Mouse (Mus musculus): Measurements from ENCODE around the gene Ppp1r12b. TPM values are rescaled to one million over a fixed set of nuclear protein-coding genes. Genes with fewer than 3 reads are reported as not detected.

Gene Ppp1r12b
- total RNA-seq, 2 experiments from 2014 or later: 75.4 to 78.5 TPM

GRCm38 (mm10) chr1:134714166-134714565 is 241.6 kb downstream of the Ppp1r12b start:
- intact Hi-C loops (cut with DNase I): no loop called here
- no peak for DNase-seq (ENCODE audit: extremely low spot score in 1 of 2, low spot score in 2 of 2)

DNA sequence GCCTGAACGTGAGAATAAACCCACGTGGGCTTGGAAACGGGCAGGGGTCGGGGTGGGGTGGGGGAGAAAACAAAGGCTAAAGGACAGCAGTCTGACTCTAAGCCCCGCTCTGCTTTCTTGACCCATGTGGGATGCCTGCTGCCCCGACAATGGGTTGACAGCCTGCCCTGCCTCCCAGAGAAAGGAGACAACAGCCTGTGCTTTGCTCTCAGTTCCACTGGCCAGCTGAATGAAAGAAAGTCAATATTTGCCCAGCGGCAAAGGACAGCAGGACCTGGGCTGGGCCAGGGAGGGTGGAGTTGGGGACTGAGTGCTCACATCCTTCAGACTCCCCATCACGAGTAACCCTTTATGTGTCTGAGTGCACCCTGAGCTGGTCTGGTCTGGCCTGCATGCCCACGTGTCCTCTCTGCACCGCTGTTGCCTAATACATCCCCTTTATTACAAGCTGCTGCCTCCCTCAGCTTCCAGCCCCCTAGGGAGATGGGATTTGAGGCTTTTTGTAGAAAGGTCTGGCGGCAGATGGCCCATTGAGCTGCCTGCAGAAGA is 242.2 kb downstream of the Ppp1r12b start:
- intact Hi-C loops (cut with DNase I): no loop called here
- DNase-seq (ENCODE audit: extremely low spot score in 1 of 2, low spot score in 2 of 2): no peak

GRCm38 (mm10) chr1:134712781-134713299 is 242.9 kb downstream of the Ppp1r12b start:
- no peak for DNase-seq (ENCODE audit: extremely low spot score in 1 of 2, low spot score in 2 of 2)
- intact Hi-C loops (cut with DNase I): no loop called here

- DNase-seq (ENCODE audit: extremely low spot score in 1 of 2, low spot score in 2 of 2): no peak
- intact Hi-C loops (cut with DNase I): no loop called here
Observed at GRCm38 (mm10) chr1:134711653-134712052, 244.1 kb downstream of the Ppp1r12b start.

DNA sequence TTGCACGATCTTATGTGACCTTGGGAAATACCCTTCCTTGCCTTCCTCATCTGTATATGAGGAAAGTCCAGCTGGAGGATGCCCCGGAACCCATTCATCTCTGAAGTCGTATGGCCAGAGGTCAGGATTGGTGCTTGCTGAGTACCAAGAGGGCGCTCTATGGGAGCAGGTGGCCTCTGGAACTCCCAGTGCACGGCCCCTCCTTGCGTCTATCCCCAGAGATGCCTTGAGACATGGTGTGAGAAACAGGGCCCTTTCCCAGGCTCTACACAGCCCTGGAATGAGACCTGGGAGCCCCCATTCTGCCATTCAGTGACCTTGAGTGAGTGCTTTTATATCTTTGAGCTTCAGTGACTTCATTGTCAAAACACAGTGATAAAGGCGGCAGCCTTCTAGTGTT is 244.7 kb downstream of the Ppp1r12b start:
- DNase-seq (ENCODE audit: extremely low spot score in 1 of 2, low spot score in 2 of 2): no peak
- intact Hi-C loops (cut with DNase I): no loop called here

DNA sequence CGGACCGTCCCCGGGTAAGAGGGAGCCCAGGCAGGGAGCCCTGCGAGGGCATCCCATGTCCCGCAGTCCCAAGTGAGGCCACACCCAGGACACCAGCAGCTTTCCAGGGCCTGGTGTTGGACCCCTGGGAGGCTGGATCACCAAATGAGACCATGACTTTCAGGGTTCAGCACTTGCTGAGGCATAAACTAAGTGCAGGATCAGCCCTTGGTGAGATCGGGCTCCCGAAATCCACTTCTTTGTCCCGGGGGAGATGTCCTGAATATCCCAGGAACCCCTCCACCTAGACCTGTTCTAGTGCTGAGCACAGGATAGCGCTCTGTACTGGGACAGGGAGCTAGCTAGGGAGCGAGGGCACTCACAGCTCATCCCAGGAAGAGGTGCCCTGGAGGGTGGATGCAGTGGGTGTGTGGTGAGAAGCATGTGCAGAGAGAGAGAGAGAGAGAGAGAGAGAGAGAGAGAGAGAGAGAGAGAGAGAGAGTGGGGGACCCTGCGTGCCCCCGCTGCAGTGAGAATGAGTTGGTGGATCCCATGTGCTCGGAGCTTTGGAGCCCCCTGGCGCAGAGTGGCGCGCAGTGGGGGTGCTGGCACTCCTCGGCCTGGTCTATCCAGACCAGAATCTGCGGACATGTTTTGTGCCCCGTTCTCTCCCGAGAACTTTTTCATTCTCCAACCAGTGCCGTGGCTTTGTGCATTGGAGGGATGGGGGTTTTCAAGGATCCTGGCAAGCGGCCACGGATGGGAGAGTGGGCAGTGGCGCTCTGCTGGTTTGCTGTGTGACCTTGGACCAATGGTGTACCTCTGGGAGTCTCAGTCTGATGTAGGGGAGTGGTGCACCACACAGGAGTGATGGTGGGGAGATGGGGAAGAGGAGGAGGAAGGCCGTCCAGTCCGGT is 246.1 kb downstream of the Ppp1r12b start:
- intact Hi-C loops (cut with DNase I): loop anchor here (5.0 kb wide), 1 partner anchor 67 kb away; no protein-coding TSS in a partner anchor
- no peak for DNase-seq (ENCODE audit: extremely low spot score in 1 of 2, low spot score in 2 of 2)

- DNase-seq (ENCODE audit: extremely low spot score in 1 of 2, low spot score in 2 of 2): peak in 1 of 2 experiments; percentile 71
- intact Hi-C loops (cut with DNase I): loop anchor here (5.0 kb wide), 1 partner anchor 67 kb away; no protein-coding TSS in a partner anchor
Observed at GRCm38 (mm10) chr1:134708801-134709385, 246.8 kb downstream of the Ppp1r12b start.

- intact Hi-C loops (cut with DNase I): loop anchor here (5.0 kb wide), 1 partner anchor 66 kb away; no protein-coding TSS in a partner anchor
- no peak for DNase-seq (ENCODE audit: extremely low spot score in 1 of 2, low spot score in 2 of 2)
Observed at GRCm38 (mm10) chr1:134708274-134708673, 247.5 kb downstream of the Ppp1r12b start.

DNA sequence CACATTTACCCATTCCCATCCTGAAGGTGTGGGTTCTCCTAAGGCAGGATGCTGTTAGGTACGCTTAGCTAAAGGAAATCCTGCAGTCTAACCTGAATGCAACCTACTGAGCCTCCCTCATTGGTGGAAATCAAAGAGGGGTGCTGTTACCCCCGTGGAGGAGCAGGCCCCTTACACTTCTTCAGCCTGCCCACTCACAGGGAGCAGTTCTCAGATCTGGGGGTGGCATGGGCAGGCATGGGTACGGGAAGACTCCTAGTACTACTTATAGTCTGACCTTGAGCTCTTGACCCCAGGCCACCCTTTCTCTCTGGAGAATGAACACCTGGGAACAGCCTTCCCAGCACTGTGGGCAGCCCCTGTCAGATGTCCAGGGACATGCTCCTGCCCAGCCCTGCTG is 248.2 kb downstream of the Ppp1r12b start:
- DNase-seq (ENCODE audit: extremely low spot score in 1 of 2, low spot score in 2 of 2): no peak
- intact Hi-C loops (cut with DNase I): loop anchor here (5.0 kb wide), 1 partner anchor 65 kb away; no protein-coding TSS in a partner anchor

DNA sequence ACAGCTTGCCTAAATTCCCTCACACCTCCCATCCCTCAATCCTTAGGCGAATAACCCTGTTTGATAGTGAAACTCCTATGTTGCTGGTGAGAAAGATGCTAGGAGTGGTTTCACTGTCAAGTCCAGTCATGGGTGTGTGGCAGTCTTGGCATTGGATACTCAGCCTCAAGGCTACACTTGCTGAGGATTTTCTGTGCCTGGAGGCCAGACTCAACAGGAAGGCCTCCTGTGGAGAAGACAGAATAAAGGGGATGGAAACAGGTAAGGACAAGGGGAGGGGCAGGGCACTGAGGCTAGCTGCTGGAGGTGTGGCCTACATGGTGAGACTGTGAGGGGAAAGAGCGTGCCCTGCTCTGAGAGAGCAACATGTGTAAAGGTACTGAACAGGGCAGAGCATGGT is 249.2 kb downstream of the Ppp1r12b start:
- intact Hi-C loops (cut with DNase I): loop anchor here (5.0 kb wide), 1 partner anchor 64 kb away; no protein-coding TSS in a partner anchor
- DNase-seq (ENCODE audit: extremely low spot score in 1 of 2, low spot score in 2 of 2): no peak

Small RNA genes within 50 kb of the gene (microRNA-seq; reads per million reads assigned to microRNA genes)
- not detected for gene Gm22232

Other genes with a start within 250 kb of the Ppp1r12b start
- 1 to 10 TPM; 2.9 to 3.7 TPM for gene Ube2t, start 6.6 kb upstream of the Ppp1r12b start, total RNA-seq (2021)
- 1 to 10 TPM; 2.6 to 3.1 TPM for gene Lgr6, start 149.3 kb upstream of the Ppp1r12b start, total RNA-seq (2021)
- under 1 TPM in 1 of 2 experiments, not detected in 1; 0.22 TPM for gene Ptpn7, start 176.8 kb upstream of the Ppp1r12b start, total RNA-seq (2021)
- 100 to 1,000 TPM; 418 to 439 TPM for gene Arl8a, start 190.9 kb upstream of the Ppp1r12b start, total RNA-seq (2021)
- gene Gpr37l1, start 211.7 kb upstream of the Ppp1r12b start, total RNA-seq (2021): 10 to 100 TPM; 99.0 to 99.3 TPM

Data from left cerebral cortex, postnatal 10 days (tissue).